Mouse (Mus musculus): ENCODE measurements at regions not wholly inside any gene's neighbourhood (a gene's known extent, or its start where the extent isn't known, plus 50 kb on each side); places are given as distances from the start of the nearest gene placed in this dataset.
"Not testable (repeated sequence)": the region's sequence is repeated elsewhere in the genome, so short reads cannot be mapped to it uniquely, and the experiment has no call there.

DNA sequence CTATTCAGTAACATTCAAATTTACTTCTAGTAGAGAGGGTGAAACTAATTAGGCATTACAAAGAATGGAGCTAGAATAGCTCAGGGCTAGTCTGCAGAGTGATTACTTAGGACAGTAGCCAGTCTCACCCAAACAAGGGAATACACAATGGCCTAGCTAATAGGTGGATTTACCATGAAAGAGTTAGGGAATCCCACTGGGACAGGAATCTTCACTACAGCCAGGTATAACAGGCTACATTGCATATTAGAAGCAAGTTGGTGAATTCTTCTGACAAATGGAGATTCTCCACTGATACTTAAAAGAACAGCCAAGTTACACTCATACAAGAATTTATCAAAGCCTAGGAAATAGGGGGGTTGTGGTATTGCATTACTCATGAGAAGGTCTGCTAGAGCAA lies 670.2 kb upstream of the Chrm3 start:
- not testable (repeated sequence) for DNase-seq (ENCODE audit: low spot score in 2 of 2)

DNA sequence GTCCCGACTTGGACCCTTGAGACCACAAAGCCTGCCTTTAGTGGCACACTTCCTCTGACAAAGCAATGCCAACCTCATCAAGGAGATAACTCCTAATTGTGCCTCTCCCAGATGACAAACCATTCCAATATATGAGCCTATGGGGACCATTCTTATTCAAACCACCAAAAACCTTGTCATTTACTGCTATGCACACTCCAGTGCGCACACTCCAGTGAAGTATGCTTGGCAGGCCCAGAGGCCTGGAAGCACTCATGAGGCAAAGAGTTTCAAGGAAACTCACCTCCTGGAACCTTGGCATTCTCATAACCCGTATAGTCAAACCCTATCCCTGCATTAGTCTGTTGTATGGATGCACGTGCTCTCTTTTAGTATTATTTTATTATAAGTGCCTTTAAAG lies 669.7 kb upstream of the Chrm3 start:
- DNase-seq (ENCODE audit: low spot score in 2 of 2): no peak

DNA sequence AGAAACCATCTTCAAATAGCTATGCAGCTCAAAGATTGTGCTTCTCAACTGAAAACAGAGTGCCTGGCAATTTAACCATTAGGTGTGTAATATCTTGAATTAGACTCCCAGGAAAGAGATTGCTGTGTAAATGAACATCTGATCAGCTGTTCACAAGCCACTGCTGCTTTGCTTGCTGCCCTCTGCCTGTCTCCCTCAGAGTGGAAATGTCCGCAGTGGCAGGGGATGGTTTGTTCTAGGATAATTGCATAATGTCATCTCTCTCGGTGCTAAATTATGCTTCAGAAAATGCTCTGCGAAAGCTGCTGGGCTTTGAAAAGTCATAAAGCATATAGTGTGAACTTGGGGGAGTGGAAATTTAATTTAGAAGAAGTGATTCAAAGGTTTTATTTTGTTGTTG lies 665.3 kb upstream of the Chrm3 start:
- DNase-seq (ENCODE audit: low spot score in 2 of 2): no peak

DNA sequence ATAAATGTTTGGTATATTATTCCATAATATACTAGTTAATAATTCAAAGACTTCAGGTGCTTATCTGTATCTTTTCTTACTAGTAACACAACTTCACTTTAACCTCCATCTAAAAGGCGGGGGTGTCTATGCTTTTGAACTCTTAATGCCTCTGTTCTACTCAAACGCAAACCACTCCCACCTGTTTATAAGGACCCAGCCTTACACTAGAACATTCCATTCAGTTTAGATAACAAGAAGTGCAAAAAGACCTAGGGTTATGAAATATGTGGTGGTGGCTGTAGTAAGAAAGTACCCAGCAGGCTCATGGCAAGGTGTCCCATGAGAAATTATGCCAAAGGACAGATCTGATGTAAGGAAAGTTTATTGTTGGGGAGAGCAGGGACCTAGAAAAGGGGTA lies 663.8 kb upstream of the Chrm3 start:
- DNase-seq (ENCODE audit: low spot score in 2 of 2): no peak

DNA sequence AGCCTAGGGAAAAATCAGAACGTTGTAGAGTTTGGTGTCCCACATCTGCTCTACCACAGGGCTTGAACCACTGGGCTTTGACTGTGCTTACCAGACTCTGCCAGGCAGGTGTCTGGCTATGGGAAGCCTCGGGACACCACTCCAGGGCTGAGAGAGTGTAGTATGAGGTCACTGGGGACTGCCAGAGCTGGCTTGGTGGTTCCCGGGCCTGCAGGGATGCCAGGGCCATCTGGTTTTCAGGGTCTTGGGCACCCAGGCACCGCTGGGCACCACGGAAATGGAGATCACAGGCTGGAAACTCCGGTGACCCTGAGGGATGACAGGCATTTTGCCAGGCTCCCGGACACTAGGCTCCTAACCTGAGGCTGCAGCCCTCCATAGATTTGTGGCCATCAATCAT lies 656.9 kb upstream of the Chrm3 start:
- no peak for DNase-seq (ENCODE audit: low spot score in 2 of 2)

- DNase-seq (ENCODE audit: low spot score in 2 of 2): no peak
These were observed 644.7 kb upstream of the Chrm3 start for GRCm38 (mm10) chr13:11005374-11005773.

GRCm38 (mm10) chr13:10991151-10991550 lies 630.5 kb upstream of the Chrm3 start:
- DNase-seq (ENCODE audit: low spot score in 2 of 2): no peak

DNA sequence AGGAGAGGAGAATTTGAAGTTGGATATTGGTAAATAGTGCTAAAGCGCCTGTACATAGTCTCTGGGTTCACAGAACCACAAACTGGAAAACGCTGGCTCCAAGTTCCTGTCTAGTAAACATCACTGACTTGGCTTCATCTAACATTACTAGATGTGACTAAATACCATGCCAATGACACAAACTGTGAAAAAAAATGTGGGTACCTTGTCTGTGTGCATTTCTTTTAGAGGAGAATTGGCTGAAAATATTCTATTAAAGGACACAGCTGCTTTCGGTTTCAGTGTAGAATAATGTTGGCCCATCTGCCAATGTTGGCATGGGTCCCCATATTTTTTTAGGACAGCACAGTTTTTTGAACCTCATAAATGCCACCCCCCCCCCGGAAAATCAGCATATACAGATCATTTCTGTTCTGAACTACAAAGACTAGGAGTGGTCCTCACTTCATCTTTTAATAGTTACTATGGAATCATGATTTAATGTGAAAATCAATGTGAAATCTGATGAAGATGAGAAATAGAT lies 629.9 kb upstream of the Chrm3 start:
- DNase-seq (ENCODE audit: low spot score in 2 of 2): no peak

DNA sequence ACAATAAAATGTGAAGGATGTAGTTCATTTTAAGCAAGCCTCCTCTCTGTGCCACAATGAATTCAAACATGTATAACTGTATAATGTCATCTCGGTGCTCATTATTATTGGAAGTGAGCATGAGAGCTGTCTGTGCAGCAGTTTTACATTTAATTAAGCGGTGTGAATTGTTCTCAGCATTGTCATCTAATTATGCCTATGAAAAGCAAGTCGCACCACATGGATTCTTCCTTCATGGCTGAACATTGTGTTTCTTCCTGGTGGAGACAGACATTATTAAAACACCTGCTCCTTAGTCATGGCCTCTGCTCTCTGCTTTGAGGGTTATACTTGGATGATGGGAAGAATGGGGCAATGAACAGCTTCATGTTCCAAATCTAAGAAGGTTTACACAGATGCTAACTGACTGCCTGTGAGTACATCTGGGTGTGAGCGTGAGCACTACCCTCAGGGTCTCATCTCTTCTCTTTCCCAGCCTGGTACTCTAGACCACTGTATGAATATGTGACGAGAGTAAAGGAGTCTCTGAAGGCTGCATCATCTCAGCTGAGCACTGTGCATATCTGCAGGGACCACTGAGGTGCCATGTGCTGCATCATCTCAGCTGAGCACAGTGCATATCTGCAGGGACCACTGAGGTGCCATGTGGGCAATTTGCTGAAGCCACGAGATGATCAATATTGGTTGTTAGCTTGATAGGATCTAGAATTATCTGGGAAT lies 628.6 kb upstream of the Chrm3 start:
- DNase-seq (ENCODE audit: low spot score in 2 of 2): no peak

DNA sequence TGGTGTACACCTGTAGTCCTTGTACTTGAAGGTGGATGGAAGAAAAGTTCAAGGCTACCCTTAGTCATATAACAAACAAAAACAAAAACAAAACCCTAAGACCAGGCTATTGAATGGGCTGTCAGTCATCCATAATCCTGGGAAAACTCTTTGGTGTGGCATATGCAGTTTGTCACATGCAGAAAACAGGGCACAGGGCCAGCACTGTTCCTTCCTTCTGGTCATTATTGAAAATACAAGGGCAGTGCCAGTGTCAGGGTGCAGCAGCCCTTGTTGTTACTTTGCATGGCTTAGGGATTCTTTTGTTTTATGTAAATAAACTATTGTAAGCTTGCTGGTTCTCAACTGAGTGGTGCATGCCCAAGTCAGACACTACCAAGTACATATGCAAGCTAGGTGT lies 623.1 kb upstream of the Chrm3 start:
- DNase-seq (ENCODE audit: low spot score in 2 of 2): no peak

DNA sequence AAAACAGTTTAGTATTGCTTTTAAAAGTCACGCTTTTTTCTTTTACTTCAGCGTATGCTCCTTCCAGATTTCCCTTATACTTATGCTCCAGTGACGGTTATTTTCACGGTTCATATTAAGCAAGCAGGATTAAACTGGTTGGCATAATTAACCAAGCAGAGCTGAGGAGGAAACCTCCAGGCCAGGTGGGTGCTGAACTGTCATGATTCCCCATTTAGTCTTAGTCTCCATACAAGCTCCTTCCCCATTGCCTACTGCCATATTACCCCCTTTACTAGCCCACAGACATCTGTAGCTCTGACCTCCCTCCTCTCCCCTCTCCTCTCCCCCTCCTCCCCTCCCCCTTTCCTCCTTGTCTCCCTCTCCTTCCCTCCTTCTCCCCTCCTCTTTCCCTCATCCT lies 621.9 kb upstream of the Chrm3 start:
- no peak for DNase-seq (ENCODE audit: low spot score in 2 of 2)

- no peak for DNase-seq (ENCODE audit: low spot score in 2 of 2)
These were observed 611.3 kb upstream of the Chrm3 start for GRCm38 (mm10) chr13:10971932-10972331.

DNA sequence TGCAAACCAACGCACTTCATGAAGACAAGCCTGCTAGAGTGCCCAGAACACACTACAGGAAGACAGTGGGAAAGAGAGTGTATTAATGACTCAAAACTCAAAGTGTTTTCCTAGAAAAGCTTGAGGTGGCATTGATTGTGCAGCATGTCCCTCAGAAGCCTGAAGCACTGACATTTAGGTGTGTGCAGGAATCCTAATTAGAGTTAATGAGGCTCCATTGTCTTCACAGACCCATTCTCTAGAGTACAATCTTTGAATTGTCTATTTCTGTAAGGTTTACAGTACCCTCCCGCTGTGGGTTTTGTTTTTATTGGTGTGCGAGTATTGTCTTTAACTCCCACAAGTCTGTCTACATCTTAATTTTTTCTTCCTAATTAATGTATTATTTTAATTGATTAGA lies 610.1 kb upstream of the Chrm3 start:
- no peak for DNase-seq (ENCODE audit: low spot score in 2 of 2)

- DNase-seq (ENCODE audit: low spot score in 2 of 2): no peak
These were observed 592.3 kb upstream of the Chrm3 start for GRCm38 (mm10) chr13:10952923-10953322.

- DNase-seq (ENCODE audit: low spot score in 2 of 2): not testable (repeated sequence)
These were observed 590.0 kb upstream of the Chrm3 start for GRCm38 (mm10) chr13:10950658-10951057.

GRCm38 (mm10) chr13:10947398-10947797 lies 586.8 kb upstream of the Chrm3 start:
- DNase-seq (ENCODE audit: low spot score in 2 of 2): no peak

GRCm38 (mm10) chr13:10943877-10944276 lies 583.2 kb upstream of the Chrm3 start:
- no peak for DNase-seq (ENCODE audit: low spot score in 2 of 2)

DNA sequence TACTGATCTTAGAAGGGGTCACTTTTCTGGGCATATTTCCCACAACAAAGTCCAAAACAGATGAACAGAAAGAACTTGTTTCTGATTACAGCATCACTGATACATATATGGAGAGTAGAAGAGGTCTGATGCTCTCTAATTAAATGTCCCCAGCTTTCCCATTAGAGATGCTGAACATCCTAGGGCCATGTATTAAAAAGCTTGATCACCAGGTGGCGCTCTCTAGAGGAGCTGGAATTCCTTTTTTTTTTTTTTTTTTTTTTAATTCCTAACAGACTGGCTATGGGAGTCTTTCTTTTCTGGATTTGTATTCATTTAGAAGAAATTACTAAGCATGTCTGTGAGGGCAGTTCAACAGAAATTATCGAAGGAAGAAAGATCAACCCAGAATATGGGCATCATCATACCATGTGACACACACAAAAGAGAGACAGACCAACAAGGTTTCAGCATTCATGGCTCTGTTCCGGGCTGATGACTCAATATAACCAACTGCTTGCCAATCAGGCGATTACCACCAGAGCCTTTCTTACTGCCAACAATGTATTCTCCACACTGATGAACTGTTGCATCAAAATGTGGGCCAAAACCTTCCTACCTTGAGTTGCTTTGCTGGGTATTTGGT lies 581.5 kb upstream of the Chrm3 start:
- peak in 1 of 2 experiments; percentile 5 for DNase-seq (ENCODE audit: low spot score in 2 of 2)

- no peak for DNase-seq (ENCODE audit: low spot score in 2 of 2)
These were observed 577.6 kb upstream of the Chrm3 start for GRCm38 (mm10) chr13:10938233-10938632.

- no peak for DNase-seq (ENCODE audit: low spot score in 2 of 2)
These were observed 570.1 kb upstream of the Chrm3 start for GRCm38 (mm10) chr13:10930741-10931140.

DNA sequence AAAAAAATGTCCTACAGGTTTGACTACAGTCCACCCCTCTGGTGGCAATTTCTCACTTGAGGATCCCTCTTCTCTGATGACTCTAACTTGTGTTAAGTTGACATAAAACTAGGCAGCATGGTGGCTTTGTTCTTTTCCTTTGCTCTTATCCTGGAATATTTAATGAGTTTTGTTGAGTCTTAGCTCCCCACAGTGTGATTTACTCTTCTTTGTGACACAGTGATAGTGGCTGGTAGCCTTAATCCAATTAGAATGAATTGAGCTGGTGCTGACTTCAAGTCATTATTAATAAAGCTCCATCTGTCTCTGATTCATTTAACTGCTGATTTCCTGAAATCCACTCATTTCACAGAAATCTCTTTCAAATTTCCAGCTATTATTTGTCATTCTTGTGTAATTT lies 553.7 kb upstream of the Chrm3 start:
- DNase-seq (ENCODE audit: low spot score in 2 of 2): no peak

DNA sequence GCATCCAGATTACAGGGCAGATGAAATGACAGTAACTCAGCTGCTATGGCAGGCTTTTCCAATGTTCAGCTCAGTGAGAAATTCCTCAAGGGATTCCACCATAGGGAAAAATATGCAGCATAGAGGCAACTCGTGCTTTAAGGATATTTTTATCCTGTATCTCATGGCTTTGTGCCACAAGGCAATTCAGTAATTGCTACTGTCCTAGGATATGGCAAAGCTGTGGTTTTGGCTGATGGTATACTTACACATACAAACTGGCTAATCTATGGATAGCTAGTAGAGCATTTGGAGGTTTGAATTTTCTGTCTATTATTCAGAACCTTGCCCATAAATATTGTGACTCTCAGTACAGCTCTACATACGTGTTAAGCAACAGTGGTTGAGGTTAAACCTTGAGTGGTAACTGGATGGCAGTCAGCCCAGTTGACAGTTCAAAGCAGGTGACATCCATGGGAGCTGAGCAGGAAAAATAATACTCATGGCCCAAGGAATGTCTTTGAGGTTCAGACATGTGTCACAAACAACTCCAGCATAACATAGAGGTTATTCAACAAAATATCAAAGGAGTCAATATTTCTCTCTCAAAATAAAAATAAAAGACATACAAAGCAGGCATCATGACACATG lies 548.6 kb upstream of the Chrm3 start:
- DNase-seq (ENCODE audit: low spot score in 2 of 2): no peak

DNA sequence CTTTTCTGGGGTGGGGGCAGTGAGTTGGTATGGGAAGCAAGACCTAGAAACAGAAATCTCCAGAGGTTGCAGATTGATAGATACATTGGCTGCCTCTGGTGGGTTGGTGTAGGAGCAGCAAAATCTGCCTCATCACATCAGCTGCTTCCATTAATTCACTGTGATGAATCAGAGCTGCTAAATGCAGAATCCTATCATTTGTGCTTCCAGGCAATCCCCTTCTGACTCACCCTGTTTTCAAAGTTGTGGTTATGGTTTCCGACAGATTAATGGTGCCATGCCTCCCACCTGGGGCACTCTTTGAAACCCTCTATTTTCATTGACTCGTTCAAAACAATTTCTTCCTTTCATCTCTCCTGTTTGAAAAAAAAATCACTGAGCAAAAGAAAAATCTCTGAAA lies 507.2 kb upstream of the Chrm3 start:
- DNase-seq (ENCODE audit: low spot score in 2 of 2): no peak
